7 mouse cellular contexts compared by ENCODE assay signal in the genomic region with DNA sequence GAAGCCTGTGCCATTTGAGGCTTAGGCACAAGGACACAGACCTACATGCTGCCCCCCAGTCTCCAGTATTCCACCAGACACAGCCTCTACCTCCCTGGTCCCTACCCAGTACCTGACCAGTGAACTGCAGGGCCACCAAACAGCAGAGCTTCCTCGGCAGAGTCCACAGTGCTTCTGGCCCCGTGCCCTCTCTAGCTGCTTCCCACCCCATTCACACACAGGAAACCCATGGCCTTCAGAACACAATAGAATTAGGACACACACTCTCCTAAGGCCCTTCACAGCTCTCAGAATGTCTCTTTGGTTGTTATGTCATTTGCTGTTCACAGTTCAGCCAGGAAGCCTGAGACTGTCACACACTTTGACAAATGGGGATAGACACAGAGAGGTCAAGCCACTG. TPM values are rescaled to one million over a fixed set of nuclear protein-coding genes. Genes with fewer than 3 reads are reported as not detected.
DNase-seq lines count a peak whose midpoint lies in the region; ATAC-seq and TF ChIP-seq lines count a peak whose summit lies in the region.

Gene Igf2, minus strand, starts transcription at position 158 of the 400 bp plus-strand sequence.

- no peak within 1 kb of the TSS for H3K4me2 ChIP-seq in liver, embryonic 14.5 days (ENCODE audit: low read depth)

- H3K4me1 ChIP-seq in bone marrow, adult 2 months (ENCODE audit: control insufficient read depth, insufficient read depth, low read length): no peaks in the 10 kb centered on the region
- H3K4me1 ChIP-seq in liver, embryonic 14.5 days (replicated peaks; ENCODE audit: control insufficient read depth in 2 of 2, insufficient read depth in 2 of 2, low read length in 1 of 2): no peaks in the 10 kb centered on the region

- 0 out of 2 replicates have a peak, but pooled peaks have one; percentile 7 for ATAC-seq in liver, embryonic 14.5 days (ENCODE audit: insufficient read depth)

- H3K9ac ChIP-seq in liver, embryonic 14.5 days (replicated peaks): no peak within 1 kb of the TSS

- H3K36me3 ChIP-seq in liver, embryonic 14.5 days (replicated peaks; ENCODE audit: control insufficient read depth, insufficient read depth, low read depth): no peaks in the 10 kb centered on the region

- H3K27me3 ChIP-seq in liver, embryonic 14.5 days (ENCODE audit: control insufficient read depth, insufficient read depth, low read length): peaks cover 39% of the 10 kb centered on the region

- TF ChIP-seq CTCF in bone marrow, adult 2 months (IDR thresholded peaks at IDR 0.05; ENCODE audit: control insufficient read depth, insufficient read depth, low read length): no peak
- no peak for TF ChIP-seq CTCF in liver, embryonic 14.5 days (IDR thresholded peaks at IDR 0.05; ENCODE audit: low read depth)

- TF ChIP-seq EP300 in liver, embryonic 14.5 days (IDR thresholded peaks at IDR 0.05; ENCODE audit: low read depth): no peak

- no peak for TF ChIP-seq POLR2A in bone marrow, adult 2 months (IDR thresholded peaks at IDR 0.05; ENCODE audit: borderline replicate concordance, control insufficient read depth, low read depth, low read length)

- peak; percentile 42 for DNase-seq in adipocyte (ENCODE audit: low spot score)
- no peak for DNase-seq in heart, adult 18-20 months
- DNase-seq in kidney, adult 9 months: peak; percentile 36
- DNase-seq in liver, embryonic 14.5 days (ENCODE audit: low read depth in 3 of 3, low spot score in 3 of 3): no peak
- DNase-seq in spleen, adult 18-20 months: no peak
- DNase-seq in testis, postnatal 10 days (ENCODE audit: low spot score): no peak

- H3K4me3 ChIP-seq in bone marrow, adult 2 months (replicated peaks; ENCODE audit: control insufficient read depth, low read depth, low read length): no peak within 1 kb of the TSS
- no peak within 1 kb of the TSS for H3K4me3 ChIP-seq in liver, embryonic 14.5 days (ENCODE audit: insufficient read depth in 1 of 2, low read depth in 2 of 2, low read length in 2 of 2)

- WGBS in bone marrow, adult 2 months: 36% methylated on average over 2 of the region's 2 CpGs
- WGBS in liver, embryonic 14.5 days (ENCODE audit: insufficient replicate concordance): 31% methylated on average over 2 of the region's 2 CpGs

- H3K9me3 ChIP-seq in liver, embryonic 14.5 days (ENCODE audit: control insufficient read depth, low read length): peaks cover 8% of the 10 kb centered on the region

- no peak within 1 kb of the TSS for H3K27ac ChIP-seq in bone marrow, adult 2 months (ENCODE audit: control insufficient read depth, insufficient read depth, low read depth, low read length, poor library complexity)
- no peak within 1 kb of the TSS for H3K27ac ChIP-seq in liver, embryonic 14.5 days

RNA-seq across cellular contexts. Expression of gene Igf2, which starts in this region (rescaled TPM):
- polyA plus RNA-seq in bone marrow, adult 2 months (2011; ENCODE audit: insufficient read depth, insufficient read length, low replicate concordance, missing spikeins): 1.8 and 43.1 TPM in 2 replicates
- 10 to 100 TPM; 47.4 to 56.7 TPM for total RNA-seq in heart, adult 18-20 months (2021)
- polyA plus RNA-seq in liver, embryonic 14.5 days (2012; rRNA removed): 904 and 960 TPM in 2 replicates
- 416 and 496 TPM in 2 replicates for polyA plus RNA-seq in liver, embryonic 14.5 days (2014; fragmentation: Nextera tagmentation; extraction: Ambion mirVana)

Comparison
In these comparisons a context has a peak if more than half of its experiments do, and no peak if none do; other contexts are left out.
1. DNase-seq: peak in adipocyte (single experiment) and kidney, adult 9 months (single experiment); none in heart, adult 18-20 months (0 of 2), liver, embryonic 14.5 days (0 of 3), spleen, adult 18-20 months (0 of 2) and testis, postnatal 10 days (single experiment).